Mouse (Mus musculus) monocyte, adult 5-6 weeks (primary cell): ENCODE results near the gene Gm973. TPM values are rescaled to one million over a fixed set of nuclear protein-coding genes. Genes with fewer than 3 reads are reported as not detected.

ENCODE experiments used
- ATAC-seq: fragments of 153-309, 156-312 bp; replicated peaks from 2 replicates; pipeline ENCODE4 v1.8.0; 2017; ENCODE audit warnings: mild to moderate bottlenecking; ENCODE audit not compliant: low TSS enrichment, insufficient number of reproducible peaks, severe bottlenecking, poor library complexity, low FRiP score
- total RNA-seq: library from RNA; stranded (forward); fragments of 200-1000, 200-491, 200-594 nt; gene quantifications from 3 replicates; pipeline ENCODE4 v1.2.3, GENCODE M21; 2017

Gm973 gene
- total RNA-seq, result 2.4 to 9.2 TPM (median 4.3 TPM) in 3 replicates

DNA sequence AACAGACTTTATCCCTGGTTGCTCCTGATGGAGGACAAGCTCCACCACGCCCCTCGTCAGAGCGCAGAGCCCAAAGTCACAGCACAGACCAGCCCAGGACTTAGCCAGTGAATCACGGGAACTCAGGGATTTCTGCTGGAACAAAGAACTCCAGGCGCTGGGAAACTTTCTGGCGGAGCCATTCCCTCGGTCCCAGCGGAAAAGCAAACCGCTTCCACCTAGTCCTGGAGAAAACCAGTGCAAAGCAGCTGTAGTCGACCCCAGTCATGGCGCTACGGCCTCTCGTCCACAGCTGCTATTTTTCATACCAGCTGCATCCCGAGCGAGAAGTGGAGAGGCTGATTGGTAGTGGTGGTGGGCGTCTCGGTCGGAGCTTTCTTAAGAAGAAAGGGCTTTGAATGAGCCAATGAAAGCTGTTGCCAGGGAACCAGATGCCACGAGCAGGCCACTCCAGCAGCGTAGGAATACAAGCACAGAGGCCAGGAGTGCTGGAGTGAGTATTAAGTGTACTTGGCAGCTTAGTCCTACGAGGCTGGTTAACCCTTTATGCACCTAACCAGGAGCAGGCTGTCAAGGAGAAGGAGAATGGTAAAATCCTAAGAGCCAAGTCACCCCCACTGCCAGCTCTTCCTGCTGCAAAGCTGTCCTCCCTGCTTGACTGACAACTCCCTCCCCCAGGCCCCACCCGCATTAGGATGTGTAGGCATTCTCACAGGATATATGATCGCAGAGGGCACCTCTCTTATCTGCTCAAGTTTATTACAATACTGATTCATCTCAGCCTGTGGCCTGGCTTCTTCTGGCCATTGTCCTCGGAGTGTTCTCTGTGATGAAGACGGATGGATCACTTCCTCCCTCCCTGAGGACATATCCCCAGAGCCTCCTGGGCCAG, at the start of gene Gm973:
Gene Gm973, plus strand, starts transcription at position 239 of the 892 bp plus-strand sequence.
- ATAC-seq, result no peak

DNA sequence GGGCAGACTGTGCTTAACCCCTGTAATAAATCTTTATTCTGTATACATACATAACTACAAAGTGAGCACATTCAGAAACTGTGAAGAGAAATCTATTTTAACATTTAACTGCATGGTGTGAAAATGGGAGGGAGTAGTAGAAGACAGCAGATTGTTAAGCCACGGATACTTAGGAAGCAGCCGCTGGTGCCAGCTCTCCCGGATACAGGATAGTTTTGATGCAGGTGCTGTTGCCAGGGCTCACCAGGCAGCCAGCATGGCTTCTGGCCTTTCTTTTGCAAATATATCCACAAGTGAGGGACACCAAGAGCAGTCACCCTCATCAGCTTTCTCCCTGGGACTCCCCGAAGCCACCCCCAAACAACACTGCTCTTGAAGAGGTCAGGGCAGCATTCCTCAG, 46.9 kb upstream of the Gm973 start:
- no peak for ATAC-seq

DNA sequence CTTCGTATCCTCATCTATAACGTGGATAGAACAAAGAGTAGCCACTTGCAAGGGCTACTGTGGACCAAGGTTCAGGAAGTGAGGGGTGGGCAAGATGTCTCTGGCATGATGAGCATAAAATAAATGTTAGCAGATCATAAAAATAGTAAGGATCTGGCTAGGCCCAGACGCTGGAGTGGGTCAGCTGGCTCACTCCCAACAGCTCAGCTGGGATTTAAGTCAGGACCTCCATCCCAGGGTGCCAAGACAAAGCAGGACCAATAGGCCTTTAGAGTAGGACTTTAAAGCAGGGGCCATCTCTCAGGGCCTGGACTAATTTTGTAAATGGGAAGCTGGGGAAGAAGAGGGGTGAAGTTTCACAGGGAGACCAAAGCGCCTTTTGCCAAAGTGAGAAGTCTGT, 45.3 kb upstream of the Gm973 start:
- no peak for ATAC-seq

DNA sequence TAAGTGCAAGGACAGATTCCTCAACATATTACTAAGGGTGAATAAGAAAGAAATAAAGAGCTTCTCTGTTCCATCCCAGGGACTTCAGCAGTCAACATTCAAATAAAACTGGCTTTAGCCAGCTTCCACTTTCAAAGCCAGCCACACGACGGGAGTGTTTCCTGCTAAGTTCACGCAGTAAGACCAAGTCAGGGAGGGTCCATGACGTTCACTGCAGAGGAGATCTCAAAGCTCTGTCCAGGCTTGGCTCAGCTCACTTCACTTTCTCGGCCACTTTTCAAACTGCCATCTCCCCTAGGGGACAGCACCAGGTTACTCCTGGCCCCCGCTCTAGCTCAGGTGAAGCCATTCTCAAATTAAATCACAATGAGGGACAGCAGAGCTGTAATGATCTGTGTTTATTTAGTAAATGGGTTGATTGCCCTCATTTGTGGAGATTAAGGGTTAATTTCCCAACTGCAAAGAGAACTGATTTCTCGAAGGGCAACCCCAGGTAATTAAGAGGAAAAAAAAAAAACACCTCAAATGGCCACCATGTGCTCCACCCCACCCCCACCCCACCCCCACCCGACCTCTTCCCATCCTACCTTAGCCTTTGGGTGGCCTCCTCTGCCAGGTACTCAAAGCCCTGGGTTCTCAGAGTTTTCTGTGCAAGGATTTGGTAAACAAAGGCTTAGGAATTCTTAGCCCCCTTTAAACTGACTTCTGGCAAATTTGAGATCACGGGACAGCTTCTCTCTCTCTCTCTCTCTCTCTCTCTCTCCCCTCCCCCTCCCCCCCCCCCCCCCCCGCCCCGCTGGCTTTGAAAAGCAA, 43.5 kb upstream of the Gm973 start:
- no peak for ATAC-seq

DNA sequence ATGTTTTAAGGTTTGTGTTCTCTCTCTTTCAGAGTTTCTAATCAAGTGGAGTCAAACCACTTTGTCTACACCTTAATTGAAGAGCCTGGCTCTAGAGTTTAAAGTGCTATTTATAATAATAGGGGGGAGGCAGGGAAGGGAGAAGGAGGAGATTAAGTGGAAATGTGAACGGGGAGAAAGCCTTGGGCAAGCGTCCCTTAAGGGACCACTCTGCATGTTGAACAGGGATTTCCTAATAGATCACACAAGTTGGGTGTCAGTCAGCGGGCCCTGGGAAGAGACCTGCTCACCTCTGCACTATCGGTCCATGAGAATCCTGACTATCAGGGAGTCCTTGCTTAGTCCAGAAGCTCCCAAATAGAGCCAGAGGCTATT, 42.9 kb upstream of the Gm973 start:
- no peak for ATAC-seq

DNA sequence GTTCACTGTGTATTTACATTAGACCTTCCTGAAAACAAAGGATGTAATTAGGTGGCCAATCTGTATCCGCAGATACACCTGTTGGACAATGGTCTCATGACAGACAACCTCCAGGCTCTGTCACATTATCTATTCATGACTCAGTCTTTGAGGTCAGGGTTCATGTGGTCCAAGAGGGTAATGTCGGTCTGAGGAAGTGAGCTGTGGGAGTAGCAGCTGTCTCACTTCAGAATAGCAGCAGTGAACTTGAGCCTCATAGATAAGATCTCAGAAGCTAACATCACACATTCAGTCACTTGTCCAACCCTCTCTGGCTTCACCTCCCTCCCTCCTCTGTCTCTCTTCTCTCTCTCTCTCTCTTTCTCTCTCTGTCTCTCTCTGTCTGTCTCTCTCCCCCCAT, 40.4 kb upstream of the Gm973 start:
- peak; percentile 49 for ATAC-seq

DNA sequence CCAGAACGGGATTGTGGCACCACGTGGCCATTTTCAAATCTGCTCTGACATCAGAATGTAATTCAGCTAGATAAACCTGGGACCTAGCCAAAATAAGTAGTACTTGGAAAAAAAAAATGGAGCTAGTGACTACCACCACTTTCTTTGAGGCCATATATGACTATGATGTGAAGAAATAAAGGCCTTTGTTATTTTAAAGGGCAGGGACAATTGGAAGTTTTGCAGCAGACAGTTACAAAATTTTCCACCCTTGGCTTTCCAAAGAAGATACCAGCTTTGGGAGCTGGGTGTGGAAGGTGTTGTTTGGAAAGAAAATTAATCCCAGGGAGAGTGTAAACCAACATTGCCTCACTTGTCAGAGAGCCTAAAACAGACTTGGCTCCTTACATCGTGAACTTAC, 37.2 kb upstream of the Gm973 start:
- no peak for ATAC-seq

DNA sequence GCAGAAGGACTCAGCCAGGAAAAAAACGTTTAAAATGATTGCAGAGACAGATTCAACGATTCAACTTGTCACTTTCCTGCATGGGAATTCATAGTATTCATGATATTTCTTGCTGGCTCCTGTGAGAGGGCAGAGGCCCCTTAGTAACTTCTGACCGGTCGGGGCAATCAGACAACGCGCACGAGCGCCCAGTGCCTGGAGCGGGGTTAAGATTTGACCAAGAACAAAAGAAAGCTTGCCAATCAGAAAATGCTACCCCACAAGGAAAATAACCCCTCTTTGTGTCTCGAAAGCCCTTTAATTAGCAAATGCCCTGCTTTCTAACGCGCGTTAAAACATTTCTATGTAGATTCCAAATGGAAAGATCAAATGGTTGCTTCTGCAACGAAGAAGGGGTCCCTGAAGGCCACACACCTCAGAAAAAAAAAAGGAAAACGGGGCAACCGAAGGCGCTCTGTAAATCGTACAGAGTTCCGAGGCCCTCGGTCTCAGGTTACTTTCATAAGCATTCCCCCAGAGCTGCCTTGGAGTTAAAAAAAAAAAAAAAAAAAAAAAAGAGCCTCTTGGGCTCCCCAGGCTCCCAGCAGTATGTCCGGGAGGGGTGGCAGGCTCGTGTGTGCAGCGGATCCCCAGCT, 35.1 kb upstream of the Gm973 start:
- ATAC-seq, result no peak

DNA sequence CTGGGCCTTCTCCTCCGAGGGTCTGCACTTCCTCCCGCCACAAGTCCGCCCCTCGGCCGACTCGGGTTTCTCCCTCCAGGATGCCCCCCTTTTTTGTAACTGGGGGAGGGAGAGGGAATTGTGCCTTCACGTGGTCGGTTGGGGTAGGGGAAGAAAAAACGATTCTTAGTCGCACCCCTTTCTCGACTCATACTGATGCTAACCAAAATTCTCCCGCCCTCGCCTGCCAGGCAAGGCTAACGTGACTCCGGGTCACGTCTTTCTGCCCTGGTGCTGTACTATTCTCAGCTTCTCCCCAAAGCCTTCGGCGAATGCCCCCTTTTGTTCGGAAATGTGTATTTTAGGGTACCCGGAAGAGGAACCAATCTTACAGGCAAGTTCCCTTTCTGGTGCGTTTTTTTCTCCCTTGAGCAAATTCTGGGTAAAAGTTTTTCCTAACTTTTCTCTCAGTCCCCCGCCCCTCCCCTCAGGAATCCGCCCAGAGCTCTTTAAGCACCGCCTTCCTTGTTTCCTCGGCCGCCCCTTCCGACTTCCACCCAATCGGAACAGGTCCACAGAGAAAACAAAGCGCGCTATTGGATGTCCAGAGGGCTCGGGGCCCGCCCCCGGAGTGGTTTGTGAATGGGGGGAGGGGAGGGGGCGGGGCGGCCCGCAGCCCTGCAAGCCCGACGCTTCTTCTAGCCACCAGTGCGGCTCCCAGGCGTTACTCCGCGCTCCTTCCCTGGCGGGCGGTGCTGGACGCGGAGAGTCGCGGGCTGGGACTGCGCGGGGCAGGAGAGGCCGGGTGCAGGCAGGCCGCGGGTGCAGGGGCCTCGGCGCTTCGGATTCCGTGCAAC, 34.4 kb upstream of the Gm973 start:
- ATAC-seq, result peak; percentile 89

DNA sequence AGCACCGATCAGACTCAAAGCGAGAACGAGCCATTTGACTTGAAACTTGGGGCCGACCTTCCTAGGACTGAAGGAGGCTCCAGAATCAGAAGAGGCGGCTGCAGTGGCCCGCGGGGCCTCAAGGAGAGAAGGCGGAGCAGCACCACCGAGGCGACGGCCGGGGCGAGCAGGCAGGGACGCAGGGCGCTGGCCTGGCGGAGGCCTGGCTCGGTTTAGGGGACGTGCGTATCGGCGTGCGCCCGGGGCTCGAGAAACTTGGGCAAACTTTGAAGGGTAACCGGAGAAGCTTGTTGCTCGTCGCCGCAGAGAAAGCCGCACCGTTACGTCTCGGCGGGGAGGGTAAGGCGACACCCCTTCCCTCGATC, 33.8 kb upstream of the Gm973 start, which contains the start of gene Fzd7:
Gene Fzd7, plus strand, starts transcription at position 94 of the 365 bp plus-strand sequence.
- ATAC-seq, result 0 out of 2 replicates have a peak, but pooled peaks have one; percentile 7

DNA sequence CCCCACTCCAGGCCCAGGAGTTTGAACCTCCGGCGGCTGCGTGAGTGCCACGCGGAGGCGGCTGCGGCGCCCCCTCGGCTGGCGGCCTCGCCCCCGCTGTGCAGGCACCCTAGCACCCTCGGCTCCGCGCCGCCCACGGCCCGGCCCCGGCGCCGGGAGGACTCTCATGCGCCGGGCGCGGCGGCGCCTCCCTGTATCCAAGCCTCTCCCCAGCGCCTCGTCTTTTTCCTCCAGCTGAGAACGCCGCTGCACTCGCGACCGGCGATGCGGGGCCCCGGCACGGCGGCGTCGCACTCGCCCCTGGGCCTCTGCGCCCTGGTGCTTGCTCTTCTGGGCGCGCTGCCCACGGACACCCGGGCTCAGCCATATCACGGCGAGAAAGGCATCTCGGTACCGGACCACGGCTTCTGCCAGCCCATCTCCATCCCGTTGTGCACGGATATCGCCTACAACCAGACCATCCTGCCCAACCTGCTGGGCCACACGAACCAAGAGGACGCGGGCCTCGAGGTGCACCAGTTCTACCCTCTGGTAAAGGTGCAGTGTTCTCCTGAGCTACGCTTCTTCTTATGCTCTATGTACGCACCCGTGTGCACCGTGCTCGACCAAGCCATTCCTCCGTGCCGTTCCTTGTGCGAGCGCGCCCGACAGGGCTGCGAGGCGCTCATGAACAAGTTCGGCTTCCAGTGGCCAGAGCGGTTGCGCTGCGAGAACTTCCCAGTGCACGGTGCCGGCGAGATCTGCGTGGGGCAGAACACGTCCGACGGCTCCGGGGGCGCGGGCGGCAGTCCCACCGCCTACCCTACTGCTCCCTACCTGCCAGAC, 33.2 kb upstream of the Gm973 start:
- ATAC-seq, result no peak

DNA sequence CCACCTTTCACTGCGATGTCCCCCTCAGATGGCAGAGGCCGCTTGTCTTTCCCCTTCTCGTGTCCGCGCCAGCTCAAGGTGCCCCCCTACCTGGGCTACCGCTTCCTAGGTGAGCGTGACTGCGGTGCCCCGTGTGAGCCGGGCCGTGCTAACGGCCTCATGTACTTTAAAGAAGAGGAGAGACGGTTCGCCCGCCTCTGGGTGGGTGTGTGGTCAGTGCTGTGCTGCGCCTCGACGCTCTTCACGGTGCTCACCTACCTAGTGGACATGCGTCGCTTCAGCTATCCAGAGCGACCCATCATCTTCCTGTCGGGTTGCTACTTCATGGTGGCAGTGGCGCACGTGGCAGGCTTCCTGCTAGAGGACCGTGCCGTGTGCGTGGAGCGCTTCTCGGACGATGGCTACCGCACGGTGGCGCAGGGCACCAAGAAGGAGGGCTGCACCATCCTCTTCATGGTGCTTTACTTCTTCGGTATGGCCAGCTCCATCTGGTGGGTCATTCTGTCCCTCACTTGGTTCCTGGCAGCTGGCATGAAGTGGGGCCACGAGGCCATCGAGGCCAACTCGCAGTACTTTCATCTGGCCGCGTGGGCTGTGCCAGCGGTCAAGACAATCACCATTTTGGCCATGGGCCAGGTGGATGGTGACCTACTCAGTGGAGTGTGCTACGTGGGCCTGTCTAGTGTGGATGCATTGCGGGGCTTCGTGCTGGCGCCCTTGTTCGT, 32.4 kb upstream of the Gm973 start:
- no peak for ATAC-seq

DNA sequence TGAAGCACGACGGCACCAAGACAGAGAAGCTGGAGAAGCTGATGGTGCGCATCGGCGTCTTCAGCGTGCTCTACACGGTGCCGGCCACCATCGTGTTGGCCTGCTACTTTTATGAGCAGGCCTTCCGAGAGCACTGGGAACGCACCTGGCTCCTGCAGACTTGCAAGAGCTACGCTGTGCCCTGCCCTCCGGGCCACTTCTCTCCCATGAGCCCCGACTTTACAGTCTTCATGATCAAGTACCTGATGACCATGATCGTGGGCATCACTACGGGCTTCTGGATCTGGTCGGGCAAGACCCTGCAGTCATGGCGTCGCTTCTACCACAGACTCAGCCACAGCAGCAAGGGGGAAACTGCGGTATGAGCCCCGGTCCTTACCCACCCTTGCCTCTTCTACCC, 31.8 kb upstream of the Gm973 start:
- ATAC-seq, result no peak

DNA sequence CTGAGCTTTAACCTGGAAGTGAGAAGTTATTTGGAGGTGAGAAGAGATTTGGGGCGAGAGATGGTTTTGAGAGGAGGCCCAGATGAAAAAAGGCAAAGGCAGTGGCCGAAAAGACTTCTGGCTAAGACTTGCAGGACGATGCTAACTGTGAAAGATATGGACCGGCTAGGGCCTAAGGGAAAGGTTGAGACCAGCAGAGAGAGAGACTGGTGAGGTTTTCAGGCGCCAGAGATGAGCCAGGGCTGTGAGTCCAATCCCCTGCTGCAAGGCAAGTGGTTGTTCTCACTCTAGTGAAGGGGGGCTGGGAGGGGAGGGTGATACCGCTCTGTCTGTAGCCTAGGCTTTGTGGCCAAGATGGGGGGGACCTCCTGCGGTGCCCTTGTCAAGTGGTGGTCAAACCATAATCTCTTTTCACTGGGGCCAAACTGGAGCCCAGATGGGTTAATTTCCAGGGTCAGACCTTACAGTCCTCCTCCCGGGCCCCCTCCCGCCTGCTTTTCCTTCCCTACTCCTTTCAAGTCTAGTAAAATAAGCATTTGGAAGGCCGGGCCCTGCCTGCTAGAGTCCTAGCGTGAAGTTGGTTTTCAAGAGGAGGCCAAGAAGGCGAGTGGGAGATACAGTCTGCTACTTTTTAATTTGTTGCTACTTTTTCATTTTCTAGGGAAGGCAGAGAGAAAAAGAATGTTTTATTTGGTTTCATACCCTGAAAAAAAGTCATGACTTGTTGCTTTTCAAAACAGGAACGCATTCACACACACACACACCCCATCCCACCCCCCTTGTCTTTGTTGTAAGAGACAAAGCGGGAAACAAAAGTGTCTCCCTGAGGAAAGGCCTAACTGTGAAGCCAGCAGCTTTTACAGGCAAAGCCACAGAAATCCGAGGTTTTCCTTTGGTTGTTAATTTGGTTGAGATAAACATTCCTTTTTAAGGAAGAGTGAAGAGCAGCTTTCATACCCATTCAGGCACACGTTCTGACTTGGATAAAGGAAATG, 31.0 kb upstream of the Gm973 start:
- ATAC-seq, result no peak

DNA sequence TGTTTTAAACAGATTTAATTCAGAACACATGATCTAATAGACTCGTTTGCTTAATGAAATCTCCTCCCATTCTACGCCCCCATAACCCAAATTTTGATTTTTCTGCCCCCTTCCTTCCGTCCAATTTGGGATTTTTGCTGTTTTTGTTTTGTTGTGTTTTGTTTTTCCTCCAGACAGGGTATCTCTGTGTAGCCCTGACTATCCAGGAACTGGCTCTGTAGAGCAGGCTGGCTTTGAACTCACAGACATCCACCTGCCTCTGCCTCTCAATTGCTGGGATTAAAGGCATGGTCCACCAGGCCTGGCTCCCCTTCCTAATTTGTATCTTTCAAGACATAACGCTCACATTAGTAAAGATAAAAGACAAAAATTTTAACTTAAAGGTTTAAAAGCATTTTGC, 30.3 kb upstream of the Gm973 start:
- ATAC-seq, result no peak

DNA sequence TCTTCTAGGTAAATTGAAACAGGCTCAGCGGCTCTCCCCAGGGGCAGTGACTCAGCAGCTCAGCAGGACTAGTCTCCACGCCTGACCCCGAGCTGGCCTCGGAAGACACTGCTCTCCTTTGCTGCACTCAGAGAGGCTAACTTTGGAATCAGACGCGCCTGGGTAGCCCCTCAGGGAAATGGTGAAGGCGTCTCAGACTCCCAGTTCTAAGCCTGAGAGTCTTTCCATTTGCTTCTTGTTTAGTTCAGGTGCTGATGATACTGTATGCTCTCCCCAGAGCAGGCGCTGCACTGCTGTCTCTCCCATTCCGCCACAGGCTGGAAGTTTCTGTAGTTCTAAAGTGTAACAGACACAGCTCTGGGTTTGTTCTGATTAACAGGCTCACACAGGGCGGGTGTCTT, 28.4 kb upstream of the Gm973 start:
- ATAC-seq, result no peak
